Mouse (Mus musculus) cerebellum, adult 9-11 months (tissue): ENCODE data around the gene Atxn3.
"Not testable (repeated sequence)": the region's sequence is repeated elsewhere in the genome, so short reads cannot be mapped to it uniquely, and the experiment has no call there.

ENCODE experiments used
- DNase-seq: peaks from one replicate; pipeline ENCODE4 v3.0.0; 2022

Gene Atxn3

DNA sequence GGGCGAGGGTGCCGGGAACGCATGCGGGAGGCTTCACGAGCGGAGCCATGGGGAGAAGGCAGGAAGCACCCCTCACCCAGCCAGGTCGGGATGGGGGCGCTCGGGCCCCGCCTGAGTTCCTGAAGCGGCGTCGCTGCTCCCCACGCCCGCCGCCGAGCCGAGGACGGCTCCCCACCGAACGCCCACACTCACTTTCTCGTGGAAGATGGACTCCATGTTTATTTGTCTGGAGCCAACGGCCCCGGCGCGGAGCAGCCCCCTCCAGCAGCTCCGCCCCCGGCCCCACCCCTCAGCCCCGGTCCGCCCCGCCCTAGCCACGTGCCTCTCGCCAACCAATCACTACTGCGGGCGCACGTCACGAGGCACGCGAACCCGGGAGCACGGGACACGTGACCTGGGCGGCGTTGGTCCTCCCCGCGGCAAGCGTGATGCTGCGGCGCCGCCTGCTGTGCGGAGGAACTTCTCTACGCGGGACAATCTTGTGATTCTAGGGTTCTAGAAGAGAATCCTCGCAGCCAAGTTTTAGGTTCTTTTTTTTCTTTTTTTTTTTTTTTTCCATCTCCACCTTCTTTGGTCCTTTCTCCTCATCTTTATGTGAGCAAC is at the start of gene Atxn3:
Atxn3 (minus strand) TSS at position 305 of the 603 bp plus-strand sequence.
- peak; percentile 96 for DNase-seq

DNA sequence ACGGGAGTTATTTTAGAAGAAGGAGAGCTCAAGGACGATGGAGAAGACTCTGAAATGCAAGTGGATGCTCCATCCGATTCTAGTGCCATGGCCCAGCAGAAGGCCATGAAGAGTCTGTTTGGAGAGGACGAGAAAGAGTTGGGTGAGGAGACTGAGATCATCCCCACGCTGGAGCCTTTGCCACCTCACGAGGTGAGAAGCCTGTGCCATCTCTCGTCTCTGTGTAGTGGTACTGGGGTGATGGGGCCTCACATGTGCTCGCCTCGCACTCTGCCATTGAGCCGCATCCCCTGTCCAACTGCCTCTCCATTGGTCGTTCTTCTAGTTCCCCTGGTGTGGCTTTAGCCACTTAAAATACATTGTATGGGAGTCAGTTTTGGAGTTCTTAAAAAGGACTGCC is 42.7 kb upstream of the Atxn3 start:
- no peak for DNase-seq

GRCm38 (mm10) chr12:101998929-101999328 is 40.9 kb upstream of the Atxn3 start:
- DNase-seq, result no peak

DNA sequence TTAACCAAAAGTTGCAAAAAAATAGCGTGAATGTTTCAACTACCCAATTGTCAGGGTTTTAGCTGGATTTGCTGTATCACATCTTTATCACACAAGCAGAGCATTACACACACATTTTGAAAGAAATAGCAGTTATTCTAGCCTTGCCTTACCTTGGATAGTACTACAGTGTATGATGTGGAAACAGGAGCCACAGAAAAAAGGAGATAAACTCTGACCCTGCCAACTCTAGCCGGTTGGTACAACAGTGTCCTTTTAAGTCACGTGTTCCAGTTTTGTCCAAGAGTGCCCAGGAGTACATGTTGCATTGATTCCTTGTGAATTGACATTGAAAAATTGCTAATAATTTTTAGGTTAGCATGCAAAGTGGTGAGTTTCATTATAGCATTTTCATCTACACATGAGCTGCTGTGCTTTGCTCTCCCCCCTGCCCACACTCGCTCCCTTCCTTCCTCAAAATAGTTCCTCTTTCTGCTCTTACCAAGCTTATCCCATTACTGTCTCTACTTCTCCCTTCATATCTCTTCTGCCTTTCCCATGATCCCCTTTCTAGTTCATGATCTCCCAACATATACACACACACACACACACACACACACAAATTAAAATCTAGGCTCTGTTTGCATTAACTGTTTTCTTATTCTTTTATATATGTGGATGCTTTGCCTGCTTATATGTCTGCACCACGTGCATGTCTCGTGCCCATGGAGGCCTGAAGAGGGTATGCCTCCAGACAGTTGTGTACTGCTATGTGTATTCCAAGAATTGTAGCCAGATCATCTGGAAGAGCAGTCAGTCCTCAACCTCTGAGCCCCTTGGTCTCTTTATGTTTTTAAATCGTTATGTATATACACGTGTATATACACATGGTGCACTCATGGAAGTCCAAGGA is 36.8 kb upstream of the Atxn3 start:
- DNase-seq, result no peak

DNA sequence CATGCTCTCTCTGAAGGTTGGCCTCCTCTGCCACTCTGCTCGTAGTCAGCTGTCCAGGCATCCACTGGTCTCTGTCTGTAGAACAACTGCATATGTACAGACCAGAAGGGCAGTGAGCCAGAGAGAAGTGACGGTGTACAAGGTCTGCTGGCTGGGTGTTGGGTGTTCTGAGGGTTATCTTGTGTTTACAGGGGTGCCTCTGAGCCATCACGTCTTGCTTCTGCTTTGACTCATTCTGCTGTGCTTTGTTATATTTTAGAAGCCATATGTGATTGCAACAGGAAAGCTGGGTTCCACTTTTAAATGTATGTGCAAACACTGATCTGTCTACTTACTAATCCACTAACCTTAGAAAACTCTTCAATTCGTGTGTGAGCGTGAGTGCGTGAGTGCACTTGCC is 29.6 kb upstream of the Atxn3 start:
- no peak for DNase-seq

- DNase-seq, result no peak
These were observed 27.1 kb upstream of the Atxn3 start for GRCm38 (mm10) chr12:101985110-101985509.

- no peak for DNase-seq
These were observed 24.9 kb upstream of the Atxn3 start for GRCm38 (mm10) chr12:101982977-101983376.

GRCm38 (mm10) chr12:101981559-101981958 is 23.5 kb upstream of the Atxn3 start:
- no peak for DNase-seq

DNA sequence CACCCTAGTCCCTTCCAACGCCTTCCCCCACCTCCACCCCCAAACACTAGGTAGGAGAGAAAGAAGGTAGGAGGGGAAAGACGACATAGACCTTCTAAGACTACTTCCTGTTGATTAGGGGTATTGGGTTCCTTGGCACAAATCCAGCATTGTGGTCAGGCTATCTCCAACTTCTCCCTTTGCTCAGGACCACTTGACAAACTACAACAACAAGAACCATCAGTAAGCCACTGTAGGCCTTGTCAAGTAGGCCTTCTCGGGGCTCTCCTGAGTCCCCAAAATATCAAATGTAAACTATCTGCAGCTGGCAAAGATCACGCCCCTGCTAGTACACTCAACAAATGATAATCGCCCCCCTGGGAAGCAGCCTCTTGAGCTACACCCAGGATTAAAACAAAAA is 22.2 kb upstream of the Atxn3 start:
- DNase-seq, result no peak

DNA sequence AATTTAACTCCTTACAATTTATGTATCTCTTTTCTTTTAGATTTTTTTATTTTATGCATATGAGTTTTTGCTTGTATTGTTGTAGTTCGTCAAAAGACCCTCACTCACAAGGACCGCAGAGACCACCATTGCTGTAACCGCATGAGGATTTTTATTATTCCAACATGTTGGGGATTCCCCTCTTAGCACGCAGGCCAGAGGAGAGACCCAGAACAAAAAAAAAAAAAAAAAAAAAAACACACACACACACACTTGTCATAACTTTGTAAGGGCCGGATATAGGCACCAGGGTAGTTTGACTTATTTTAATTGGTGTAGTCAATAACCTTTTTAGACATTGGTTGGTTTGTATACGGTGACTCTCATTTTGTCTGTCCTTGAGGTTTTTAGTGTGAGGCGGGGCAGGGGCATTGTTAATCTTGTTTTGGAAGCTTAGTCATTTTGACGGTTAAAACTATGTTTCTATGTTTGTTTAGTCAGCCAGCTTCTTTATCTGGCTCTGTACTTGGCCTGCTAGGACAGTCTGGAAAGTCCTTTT is 21.2 kb upstream of the Atxn3 start:
- no peak for DNase-seq

GRCm38 (mm10) chr12:101978588-101978987 is 20.5 kb upstream of the Atxn3 start:
- DNase-seq, result no peak

DNA sequence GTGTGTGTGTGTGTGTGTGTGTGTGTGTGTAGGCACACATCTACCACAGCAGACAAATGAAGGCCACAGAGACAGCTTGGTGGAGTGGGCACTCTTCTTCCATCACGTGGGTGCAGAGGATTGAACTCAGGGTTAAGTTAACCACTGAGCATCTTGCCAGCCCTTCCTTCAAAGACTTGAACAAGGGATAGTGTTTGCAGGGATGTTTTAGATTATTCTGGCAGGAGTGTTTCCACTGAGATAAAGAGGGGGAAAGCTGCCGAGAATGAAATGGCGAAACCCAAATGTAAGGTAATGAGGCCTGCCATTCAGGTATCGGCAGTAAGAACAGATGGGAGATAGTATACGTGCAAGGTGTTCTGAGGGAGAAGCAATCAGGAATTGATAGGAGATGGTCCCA is 20.1 kb upstream of the Atxn3 start:
- no peak for DNase-seq

DNA sequence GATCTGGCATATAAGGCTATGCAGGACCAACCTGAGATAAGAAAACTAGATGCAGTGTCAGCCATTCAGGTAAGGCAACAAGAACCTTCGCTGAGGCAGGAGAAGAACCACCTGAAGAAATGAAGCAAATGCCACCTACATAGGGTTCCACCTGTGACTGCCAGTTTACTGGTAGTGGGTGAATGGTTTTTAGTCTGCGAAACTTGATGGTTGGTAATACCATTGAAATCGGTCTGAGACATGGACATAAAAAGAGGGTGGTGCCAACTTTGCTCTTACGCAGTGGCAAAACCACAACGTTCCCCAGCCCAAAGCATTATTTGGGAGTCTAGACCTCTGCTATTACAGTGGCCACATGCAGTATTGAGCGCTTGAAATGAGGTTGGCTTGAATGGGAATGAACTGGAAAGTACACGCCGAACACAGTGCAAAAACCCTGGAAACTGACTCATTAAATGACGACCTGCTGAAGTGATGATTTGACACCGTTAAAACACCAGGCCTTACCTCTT is 19.4 kb upstream of the Atxn3 start:
- DNase-seq, result no peak

DNA sequence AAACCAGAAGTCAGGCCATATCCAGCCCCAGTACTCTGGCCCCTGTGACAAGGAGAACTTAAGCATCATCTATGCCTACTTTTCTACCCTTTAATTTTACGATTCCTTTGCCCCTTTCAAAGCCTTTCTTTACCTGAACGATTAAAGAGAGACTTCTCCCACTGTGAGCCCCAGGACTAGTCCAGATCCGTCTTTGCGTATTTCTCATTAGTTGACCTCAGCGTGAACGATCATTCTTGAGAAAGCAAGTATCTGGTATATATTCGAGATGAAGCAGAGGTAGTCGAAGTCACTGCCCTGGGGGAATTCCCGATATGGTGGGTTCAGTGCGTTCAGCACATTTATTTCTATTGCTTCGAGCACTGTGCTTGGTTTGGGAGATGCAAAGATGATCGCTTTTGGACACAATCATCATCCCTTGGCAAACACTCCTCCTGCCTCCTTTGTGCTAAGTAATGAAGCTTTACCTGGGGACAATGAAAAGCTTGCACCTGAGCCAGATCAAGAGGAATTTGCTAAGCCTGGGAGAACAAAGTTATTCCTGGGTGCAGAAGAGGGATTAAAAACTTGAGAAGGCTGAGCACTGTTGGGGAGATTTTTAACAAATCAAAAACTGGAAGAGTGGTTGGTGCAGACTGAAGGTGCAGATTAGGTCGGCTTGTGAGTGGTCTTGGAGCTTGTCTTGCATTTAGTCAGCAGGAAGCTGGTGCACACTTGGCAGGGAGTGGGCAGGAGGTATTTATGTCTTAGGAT is 18.8 kb upstream of the Atxn3 start:
- DNase-seq, result no peak

DNA sequence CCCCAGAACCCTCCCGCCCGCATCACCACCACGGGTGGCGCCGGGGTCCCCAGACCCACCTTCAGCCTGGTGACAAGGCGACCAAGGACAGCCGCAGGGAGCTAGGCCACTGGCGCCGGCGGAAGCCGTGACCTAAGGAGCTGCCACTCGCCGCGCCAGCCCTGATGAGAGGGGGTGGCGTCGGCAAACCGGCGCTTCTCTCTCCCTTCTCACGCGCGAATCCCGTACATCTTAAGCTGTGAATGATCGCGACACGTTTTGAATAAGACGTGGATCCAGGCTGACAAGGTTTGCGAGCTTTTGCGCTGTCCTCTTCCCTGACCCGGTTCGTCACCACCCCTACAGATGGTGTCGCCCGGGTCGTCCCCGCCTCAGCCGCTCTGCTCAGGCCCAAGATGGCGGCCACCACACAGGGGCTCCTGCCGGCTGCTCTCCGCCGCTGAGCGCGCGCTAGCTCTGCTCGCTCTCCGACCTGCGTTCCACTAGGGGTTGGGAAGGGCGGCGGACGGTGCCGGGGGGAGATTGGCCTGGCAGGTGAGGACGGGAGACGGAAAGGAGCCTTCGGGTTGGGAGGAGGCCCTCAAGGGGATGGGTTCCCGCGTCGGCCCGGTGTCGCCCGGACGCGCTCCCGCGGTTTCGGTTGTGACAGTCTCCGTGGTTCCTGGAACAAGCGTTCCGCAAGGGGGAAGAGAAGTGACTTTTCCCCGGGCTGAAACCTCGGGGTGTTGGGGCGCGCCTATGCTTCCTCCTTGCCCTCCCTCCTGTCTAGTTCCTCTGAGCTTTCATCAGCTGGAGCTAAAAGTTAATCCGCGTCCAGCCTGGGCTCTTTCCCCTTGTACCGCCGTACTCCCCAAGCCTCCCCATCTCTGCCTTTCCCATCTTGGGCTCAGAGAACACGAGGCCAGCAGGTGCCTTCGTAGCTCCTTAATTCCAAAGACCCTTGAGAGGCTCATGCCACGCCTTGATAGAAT is 17.8 kb upstream of the Atxn3 start, which contains the start of gene Cpsf2:
Cpsf2 (plus strand) TSS at position 388 of the 971 bp plus-strand sequence.
- DNase-seq, result peak; percentile 85

DNA sequence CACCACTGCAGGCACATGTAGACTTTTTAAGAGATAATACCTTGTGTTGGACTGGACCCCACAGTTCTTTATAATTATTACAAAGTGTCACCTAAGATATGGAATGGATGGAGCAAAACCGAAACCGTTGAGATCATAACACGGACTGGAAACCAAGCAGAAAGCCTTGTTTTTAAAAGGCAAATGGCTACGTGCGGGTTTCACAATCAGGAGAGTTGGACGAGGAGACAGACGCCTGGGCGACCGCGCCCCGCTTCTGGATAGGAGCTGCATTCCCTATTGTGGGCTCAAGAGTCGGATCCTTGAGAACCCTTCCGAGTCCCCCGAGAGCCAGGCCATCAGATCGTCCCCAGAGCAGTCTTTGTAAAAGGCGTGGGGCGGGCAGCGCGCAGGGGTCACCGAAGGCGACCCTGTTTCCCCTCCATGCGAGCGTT is 17.1 kb upstream of the Atxn3 start:
- no peak for DNase-seq

DNA sequence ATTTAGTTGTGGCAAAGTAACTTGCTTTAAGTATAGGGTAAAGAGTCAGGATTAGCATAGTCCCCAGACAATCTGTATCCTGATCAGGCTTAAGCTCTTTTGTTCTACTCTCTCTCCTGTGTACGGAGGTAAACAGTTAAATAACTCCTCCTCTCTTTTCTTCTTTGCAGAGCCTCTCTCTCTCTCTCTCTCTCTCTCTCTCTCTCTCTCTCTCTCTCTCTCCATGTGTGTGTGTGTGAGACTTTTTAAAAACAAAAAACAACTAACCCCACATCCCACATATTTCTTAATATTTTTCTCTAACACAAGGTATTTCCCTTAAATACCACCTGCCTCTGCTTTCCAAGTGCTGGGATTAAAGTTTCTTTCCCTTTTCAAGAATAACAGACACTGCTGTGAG is 16.5 kb upstream of the Atxn3 start:
- no peak for DNase-seq

DNA sequence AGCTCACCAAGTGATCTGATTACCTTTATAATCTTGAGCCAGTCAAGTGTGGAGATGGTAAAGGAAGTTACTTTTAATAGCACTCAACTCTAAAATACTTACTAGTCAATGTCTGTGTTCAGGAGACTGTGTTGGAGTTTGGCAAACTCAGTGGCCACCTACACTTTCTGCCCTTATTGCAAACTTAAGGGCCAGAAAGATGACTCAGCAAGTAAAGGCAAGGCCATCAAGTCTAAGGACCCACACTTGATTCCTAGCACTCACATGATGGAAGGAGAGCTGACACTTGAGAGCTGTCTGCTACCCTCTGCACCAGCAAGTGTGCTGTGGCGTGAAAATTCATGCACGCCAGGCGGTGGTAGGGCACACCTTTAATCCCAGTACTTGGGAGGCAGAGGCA is 14.2 kb upstream of the Atxn3 start:
- no peak for DNase-seq

DNA sequence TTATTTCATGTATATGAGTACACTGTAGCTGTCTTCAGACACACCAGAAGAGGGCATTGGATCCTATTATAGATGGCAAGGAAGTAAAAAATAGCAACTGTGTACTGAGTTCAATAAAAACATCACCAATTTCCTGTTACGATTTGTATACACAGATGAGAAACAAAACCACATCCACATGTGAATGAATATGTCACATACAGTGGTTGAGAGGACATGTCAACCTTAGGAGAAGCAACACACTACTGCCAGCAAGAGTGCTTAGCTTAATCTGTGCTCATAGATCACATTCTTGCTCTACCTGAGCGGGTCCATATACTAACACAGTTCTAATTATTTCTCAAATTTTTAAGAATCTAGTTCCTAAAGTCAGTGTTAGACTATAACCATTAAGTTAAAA is 13.3 kb upstream of the Atxn3 start:
- no peak for DNase-seq

DNA sequence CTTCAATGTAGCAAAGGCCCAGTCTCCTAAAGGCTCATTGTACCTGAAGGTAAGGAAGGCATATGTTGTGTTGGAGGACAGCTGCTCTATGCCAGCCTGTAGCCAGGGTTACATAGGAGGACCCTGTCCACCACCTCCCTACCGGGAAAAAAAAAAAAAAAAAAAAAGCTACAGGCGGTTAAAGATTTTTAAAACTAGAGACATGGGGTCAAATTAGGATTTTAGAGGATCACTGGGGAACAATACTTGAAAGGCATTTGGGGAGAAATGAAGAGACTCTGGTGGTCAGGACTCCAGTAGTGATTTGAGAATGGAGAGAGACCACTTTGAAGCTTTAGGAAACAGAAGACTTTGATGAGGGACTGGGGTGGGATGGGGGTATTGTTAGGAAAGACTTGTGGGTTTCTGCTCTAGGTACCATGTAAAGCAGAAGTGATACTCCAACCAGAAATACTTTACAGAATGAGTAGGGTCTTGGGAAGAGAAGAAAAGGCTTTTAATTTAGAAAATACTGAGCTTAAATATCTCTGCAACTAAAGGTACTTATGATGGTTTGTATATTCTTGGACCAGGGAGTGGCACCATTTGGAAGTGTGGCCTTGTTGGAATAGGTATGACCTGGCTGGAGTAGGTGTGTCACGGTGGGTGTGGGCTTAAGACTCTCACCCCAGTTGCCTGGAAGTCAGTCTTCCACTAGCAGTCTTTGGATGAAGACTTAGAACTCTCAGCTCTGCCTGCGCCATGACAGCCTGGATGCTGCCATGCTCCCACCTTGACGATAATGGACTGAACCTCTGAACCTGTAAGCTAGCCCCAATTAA is 1.1 kb upstream of the Atxn3 start:
- DNase-seq, result not testable (repeated sequence)

DNA sequence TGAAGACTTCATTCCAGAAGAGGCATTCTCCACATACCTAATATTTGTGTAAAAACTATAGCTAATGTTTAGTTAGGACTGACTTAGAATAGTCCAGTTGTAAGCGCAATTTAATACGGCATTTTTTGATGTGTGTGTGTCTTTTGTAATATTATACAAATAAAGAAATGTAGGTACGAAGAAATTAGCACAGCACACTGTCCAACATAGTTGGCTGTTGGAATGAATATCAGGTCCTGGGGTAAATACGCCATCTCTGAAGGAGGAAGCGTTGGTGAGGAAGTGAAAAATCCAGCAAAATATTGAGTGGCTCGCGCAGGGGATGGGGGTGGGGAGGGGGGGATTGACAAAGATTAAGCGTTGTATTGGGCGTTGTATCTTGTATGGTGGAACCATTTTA is 510 bp upstream of the Atxn3 start:
- no peak for DNase-seq
